Mouse (Mus musculus): ENCODE data around the gene 4930469K13Rik. TPM values are rescaled to one million over a fixed set of nuclear protein-coding genes. Genes with fewer than 3 reads are reported as not detected.

The 4930469K13Rik gene
- polyA plus RNA-seq, 1 experiment from 2014 or later: not detected

GRCm38 (mm10) chr11:34010859-34011172 lies 87.5 kb downstream of the 4930469K13Rik start:
- Histone ChIP-seq H3K4me3 (ENCODE audit: low read depth, low read length) (no peak overlapping the region), H3K9ac (ENCODE audit: low read depth, low read length) (no peak overlapping the region), H3K9me3 (replicated peaks; ENCODE audit: control insufficient read depth, low read length) (no peaks in the 10 kb centered on the region), H3K27ac (ENCODE audit: low read length) (no peak overlapping the region; the same call in 1 of the 2 replicates), H3K36me3 (ENCODE audit: control insufficient read depth, insufficient read depth) (no peaks in the 10 kb centered on the region), H3K27me3 (ENCODE audit: control insufficient read depth, insufficient read depth, low read depth, low read length) (no peaks in the 10 kb centered on the region), H3K4me2 (ENCODE audit: low read depth, low read length) (no peak overlapping the region), H3K4me1 (ENCODE audit: control insufficient read depth, low read depth, low read length) (no peaks in the 10 kb centered on the region; the same call in 1 of the 2 replicates)
- ATAC-seq (ENCODE audit: low read depth): peak; percentile 24; the same call in 1 of the 2 replicates
- 42% methylated on average over 4 of the region's 4 CpGs for WGBS (ENCODE audit: insufficient replicate concordance)

- no peaks in the 10 kb centered on the region for H3K36me3 ChIP-seq (ENCODE audit: control insufficient read depth, insufficient read depth)
- no peaks in the 10 kb centered on the region for H3K27me3 ChIP-seq (ENCODE audit: control insufficient read depth, insufficient read depth, low read depth, low read length)
- H3K4me2 ChIP-seq (ENCODE audit: low read depth, low read length): no peak overlapping the region
- H3K27ac ChIP-seq (ENCODE audit: low read length): peak overlapping the region; percentile 6; the same call in 1 of the 2 replicates
- no peaks in the 10 kb centered on the region; the same call in 1 of the 2 replicates for H3K4me1 ChIP-seq (ENCODE audit: control insufficient read depth, low read depth, low read length)
- H3K9ac ChIP-seq (ENCODE audit: low read depth, low read length): no peak overlapping the region
- WGBS (ENCODE audit: insufficient replicate concordance): 46% methylated on average over 7 of the region's 7 CpGs
- no peaks in the 10 kb centered on the region for H3K9me3 ChIP-seq (replicated peaks; ENCODE audit: control insufficient read depth, low read length)
- H3K4me3 ChIP-seq (ENCODE audit: low read depth, low read length): no peak overlapping the region
- ATAC-seq (ENCODE audit: low read depth): peak; percentile 11; the same call in 1 of the 2 replicates
Observed at GRCm38 (mm10) chr11:34010133-34010858, 88.1 kb downstream of the 4930469K13Rik start.

- ATAC-seq (ENCODE audit: low read depth): no peak
- WGBS (ENCODE audit: insufficient replicate concordance): 42% methylated on average over 12 of the region's 12 CpGs
- H3K27ac ChIP-seq (ENCODE audit: low read length): 0 out of 2 replicates have a peak overlapping the region, but pooled peaks have one; percentile 35
Observed at GRCm38 (mm10) chr11:34009316-34010087, 88.9 kb downstream of the 4930469K13Rik start.

GRCm38 (mm10) chr11:34008702-34009101 lies 89.7 kb downstream of the 4930469K13Rik start:
- Histone ChIP-seq H3K9ac (ENCODE audit: low read depth, low read length) (peak overlapping the region; percentile 33), H3K9me3 (replicated peaks; ENCODE audit: control insufficient read depth, low read length) (no peaks in the 10 kb centered on the region), H3K4me2 (ENCODE audit: low read depth, low read length) (peak overlapping the region; percentile 49), H3K27me3 (ENCODE audit: control insufficient read depth, insufficient read depth, low read depth, low read length) (no peaks in the 10 kb centered on the region), H3K36me3 (ENCODE audit: control insufficient read depth, insufficient read depth) (no peaks in the 10 kb centered on the region), H3K27ac (ENCODE audit: low read length) (peak overlapping the region; percentile 63; the same call in 1 of the 2 replicates), H3K4me3 (ENCODE audit: low read depth, low read length) (peak overlapping the region; percentile 35), H3K4me1 (ENCODE audit: control insufficient read depth, low read depth, low read length) (no peaks in the 10 kb centered on the region; the same call in 1 of the 2 replicates)
- WGBS (ENCODE audit: insufficient replicate concordance): 6% methylated on average over 9 of the region's 9 CpGs
- peak; percentile 26; the same call in 1 of the 2 replicates for ATAC-seq (ENCODE audit: low read depth)

More at GRCm38 (mm10) chr11:34009316-34010087, 88.9 kb downstream of the 4930469K13Rik start:
- no peaks in the 10 kb centered on the region; the same call in 1 of the 2 replicates for H3K4me1 ChIP-seq (ENCODE audit: control insufficient read depth, low read depth, low read length)
- no peaks in the 10 kb centered on the region for H3K36me3 ChIP-seq (ENCODE audit: control insufficient read depth, insufficient read depth)
- H3K4me3 ChIP-seq (ENCODE audit: low read depth, low read length): no peak overlapping the region
- no peak overlapping the region for H3K4me2 ChIP-seq (ENCODE audit: low read depth, low read length)
- H3K27me3 ChIP-seq (ENCODE audit: control insufficient read depth, insufficient read depth, low read depth, low read length): no peaks in the 10 kb centered on the region
- no peaks in the 10 kb centered on the region for H3K9me3 ChIP-seq (replicated peaks; ENCODE audit: control insufficient read depth, low read length)
- no peak overlapping the region for H3K9ac ChIP-seq (ENCODE audit: low read depth, low read length)

- Histone ChIP-seq H3K9ac (ENCODE audit: low read depth, low read length) (peak overlapping the region; percentile 33), H3K27me3 (ENCODE audit: control insufficient read depth, insufficient read depth, low read depth, low read length) (no peaks in the 10 kb centered on the region), H3K4me1 (ENCODE audit: control insufficient read depth, low read depth, low read length) (no peaks in the 10 kb centered on the region; the same call in 1 of the 2 replicates), H3K4me2 (ENCODE audit: low read depth, low read length) (peak overlapping the region; percentile 49), H3K9me3 (replicated peaks; ENCODE audit: control insufficient read depth, low read length) (no peaks in the 10 kb centered on the region), H3K36me3 (ENCODE audit: control insufficient read depth, insufficient read depth) (no peaks in the 10 kb centered on the region), H3K4me3 (ENCODE audit: low read depth, low read length) (peak overlapping the region; percentile 35), H3K27ac (ENCODE audit: low read length) (peak overlapping the region; percentile 63; the same call in 1 of the 2 replicates)
- ATAC-seq (ENCODE audit: low read depth): peak; percentile 22; the same call in 1 of the 2 replicates
- 16% methylated on average over 11 of the region's 11 CpGs for WGBS (ENCODE audit: insufficient replicate concordance)
Observed at GRCm38 (mm10) chr11:34008214-34008613, 90.1 kb downstream of the 4930469K13Rik start.

- Histone ChIP-seq H3K9ac (ENCODE audit: low read depth, low read length) (no peak overlapping the region), H3K27me3 (ENCODE audit: control insufficient read depth, insufficient read depth, low read depth, low read length) (no peaks in the 10 kb centered on the region), H3K4me2 (ENCODE audit: low read depth, low read length) (no peak overlapping the region; the same call in 1 of the 2 replicates)
Observed at GRCm38 (mm10) chr11:34007616-34008015, 90.7 kb downstream of the 4930469K13Rik start.

GRCm38 (mm10) chr11:34002593-34002965 lies 95.8 kb downstream of the 4930469K13Rik start:
- Histone ChIP-seq H3K36me3 (ENCODE audit: control insufficient read depth, insufficient read depth) (no peaks in the 10 kb centered on the region), H3K9ac (ENCODE audit: low read depth, low read length) (no peak overlapping the region), H3K9me3 (replicated peaks; ENCODE audit: control insufficient read depth, low read length) (no peaks in the 10 kb centered on the region), H3K4me2 (ENCODE audit: low read depth, low read length) (no peak overlapping the region), H3K27ac (ENCODE audit: low read length) (no peak overlapping the region), H3K27me3 (ENCODE audit: control insufficient read depth, insufficient read depth, low read depth, low read length) (no peaks in the 10 kb centered on the region), H3K4me3 (ENCODE audit: low read depth, low read length) (no peak overlapping the region), H3K4me1 (ENCODE audit: control insufficient read depth, low read depth, low read length) (no peaks in the 10 kb centered on the region)
- 47% methylated on average over 5 of the region's 5 CpGs for WGBS (ENCODE audit: insufficient replicate concordance)
- no peak for ATAC-seq (ENCODE audit: low read depth)

More at GRCm38 (mm10) chr11:34007616-34008015, 90.7 kb downstream of the 4930469K13Rik start:
- Histone ChIP-seq H3K4me1 (ENCODE audit: control insufficient read depth, low read depth, low read length) (no peaks in the 10 kb centered on the region; the same call in 1 of the 2 replicates), H3K36me3 (ENCODE audit: control insufficient read depth, insufficient read depth) (no peaks in the 10 kb centered on the region), H3K27ac (ENCODE audit: low read length) (no peak overlapping the region), H3K4me3 (ENCODE audit: low read depth, low read length) (no peak overlapping the region), H3K9me3 (replicated peaks; ENCODE audit: control insufficient read depth, low read length) (no peaks in the 10 kb centered on the region)
- 35% methylated on average over 2 of the region's 2 CpGs for WGBS (ENCODE audit: insufficient replicate concordance)
- ATAC-seq (ENCODE audit: low read depth): no peak

- Histone ChIP-seq H3K27me3 (ENCODE audit: control insufficient read depth, insufficient read depth, low read depth, low read length) (no peaks in the 10 kb centered on the region), H3K27ac (ENCODE audit: low read length) (no peak overlapping the region), H3K9me3 (replicated peaks; ENCODE audit: control insufficient read depth, low read length) (no peaks in the 10 kb centered on the region), H3K9ac (ENCODE audit: low read depth, low read length) (no peak overlapping the region), H3K4me1 (ENCODE audit: control insufficient read depth, low read depth, low read length) (no peaks in the 10 kb centered on the region), H3K4me2 (ENCODE audit: low read depth, low read length) (no peak overlapping the region), H3K36me3 (ENCODE audit: control insufficient read depth, insufficient read depth) (no peaks in the 10 kb centered on the region), H3K4me3 (ENCODE audit: low read depth, low read length) (no peak overlapping the region)
- WGBS (ENCODE audit: insufficient replicate concordance): 2% methylated on average over 5 of the region's 5 CpGs
- no peak for ATAC-seq (ENCODE audit: low read depth)
Observed at GRCm38 (mm10) chr11:34001938-34002592, 96.3 kb downstream of the 4930469K13Rik start.
